Mouse (Mus musculus) limb, embryonic 12.5 days (tissue): ENCODE measurements around the gene Msi2. TPM values are rescaled to one million over a fixed set of nuclear protein-coding genes. Genes with fewer than 3 reads are reported as not detected.
A peak's percentile ranks its signal among the peaks of the same experiment; 100 is the strongest.

ENCODE experiments used
- ATAC-seq: fragments of 200-750 bp; cut with Nextera tagmentation; 2 replicates; pipeline ENCODE4 v1.8.0; 2017; ENCODE audit warnings: low read depth, moderate TSS enrichment; ENCODE audit not compliant: insufficient number of reproducible peaks, insufficient read depth, low FRiP score, low TSS enrichment
- H3K27ac ChIP-seq: fragments of 300-500 bp; sonication (generic); 2 replicates; pipeline ENCODE4 v1.5.1; 2016; ENCODE audit warnings: mild to moderate bottlenecking, moderate library complexity
- H3K27me3 ChIP-seq: fragments of 300-500 bp; sonication (generic); 2 replicates; pipeline ENCODE4 v1.6.1; 2016; ENCODE audit warnings: mild to moderate bottlenecking, moderate library complexity
- H3K36me3 ChIP-seq: fragments of 300-500 bp; sonication (generic); 2 replicates; pipeline ENCODE4 v1.6.1; 2016; ENCODE audit warnings: mild to moderate bottlenecking, moderate library complexity
- H3K4me1 ChIP-seq: fragments of 300-500 bp; sonication (generic); replicated peaks from 2 replicates; pipeline ENCODE4 v1.6.1; 2016
- H3K4me2 ChIP-seq: fragments of 300-500 bp; sonication (generic); 2 replicates; pipeline ENCODE4 v1.6.1; 2016; ENCODE audit warnings: mild to moderate bottlenecking, moderate library complexity
- H3K4me3 ChIP-seq: fragments of 300-500 bp; sonication (generic); replicated peaks from 2 replicates; pipeline ENCODE4 v1.5.1; 2016; ENCODE audit warnings: mild to moderate bottlenecking
- H3K9ac ChIP-seq: fragments of 300-500 bp; sonication (generic); replicated peaks from 2 replicates; pipeline ENCODE4 v1.6.1; 2016; ENCODE audit warnings: mild to moderate bottlenecking, moderate library complexity
- H3K9me3 ChIP-seq: fragments of 300-500 bp; sonication (generic); 2 replicates; pipeline ENCODE4 v1.6.1; 2016; ENCODE audit warnings: mild to moderate bottlenecking, moderate library complexity
- WGBS: fragments of 180-500 bp; shearing (Covaris S2); methylation state at CpG from one replicate; pipeline ENCODE4 v1.1.7; 2016; 5-methylcytosine and 5-hydroxymethylcytosine counted together
- polyA plus RNA-seq: library from polyadenylated mRNA; unstranded; fragments of >200 nt; fragmentation: Nextera tagmentation; extraction: Ambion mirVana; gene quantifications from 2 replicates; pipeline ENCODE4 v1.2.1, GENCODE M21; 2016

Gene Msi2
- polyA plus RNA-seq, 1 experiment from 2014 or later = 24.0 TPM

DNA sequence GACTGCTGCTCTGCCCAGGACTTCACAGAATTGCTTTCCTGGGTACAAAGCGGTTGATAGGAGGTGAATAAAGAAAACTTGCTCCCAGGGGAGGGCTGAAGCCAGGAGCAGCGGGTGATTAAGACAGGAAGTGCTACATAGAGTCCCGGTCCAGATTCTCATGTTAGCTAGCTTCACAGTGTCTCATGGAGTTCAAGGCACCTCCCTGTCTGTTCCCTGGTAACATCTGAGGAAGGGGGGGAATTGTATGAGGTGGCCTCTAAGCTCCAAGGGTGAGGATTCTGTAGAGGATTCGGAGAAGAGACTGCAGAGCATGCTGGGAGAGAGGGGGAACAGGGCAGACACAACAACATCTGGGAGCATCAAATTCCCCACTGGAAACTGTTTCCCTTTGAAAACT, 233.2 kb downstream of the Msi2 start:
- H3K9ac ChIP-seq = no peak overlapping the region
- no peaks in the 10 kb centered on the region for H3K27me3 ChIP-seq
- 48% methylated on average over 4 of the region's 4 CpGs for WGBS
- H3K36me3 ChIP-seq = no peaks in the 10 kb centered on the region; the same call in 1 of the 2 replicates
- peak overlapping the region; percentile 3; the same call in 1 of the 2 replicates for H3K4me2 ChIP-seq
- no peaks in the 10 kb centered on the region for H3K9me3 ChIP-seq
- H3K4me1 ChIP-seq = peaks cover 60% of the 10 kb centered on the region
- no peak overlapping the region for H3K4me3 ChIP-seq
- no peak for ATAC-seq
- H3K27ac ChIP-seq = peak overlapping the region; percentile 4; the same call in 1 of the 2 replicates

DNA sequence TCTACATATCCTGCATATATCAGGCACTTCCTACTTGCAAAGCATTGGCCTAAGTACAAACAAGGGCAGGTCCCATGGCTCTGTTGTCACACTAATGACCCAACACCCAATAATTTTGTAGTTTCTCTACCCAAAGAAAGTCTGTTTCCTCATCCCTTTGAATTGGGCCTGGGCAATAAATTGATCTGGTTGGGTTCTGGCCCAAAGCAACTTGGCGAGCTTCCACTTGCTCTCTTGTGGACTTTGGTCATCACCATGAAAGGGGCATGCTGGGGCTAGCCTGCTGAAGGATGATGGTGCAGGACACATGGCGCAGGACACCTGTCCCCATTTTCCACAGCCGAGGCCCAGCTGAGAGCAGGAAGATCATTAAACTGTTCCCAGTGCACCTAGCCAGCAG, 234.3 kb downstream of the Msi2 start:
- H3K9me3 ChIP-seq = no peaks in the 10 kb centered on the region
- no peak overlapping the region for H3K9ac ChIP-seq
- no peak overlapping the region for H3K4me3 ChIP-seq
- H3K36me3 ChIP-seq = peaks cover 4% of the 10 kb centered on the region
- ATAC-seq = no peak
- 92% methylated on average over 3 of the region's 3 CpGs for WGBS
- no peak overlapping the region for H3K4me2 ChIP-seq
- H3K4me1 ChIP-seq = peaks cover 55% of the 10 kb centered on the region
- H3K27me3 ChIP-seq = no peaks in the 10 kb centered on the region
- no peak overlapping the region for H3K27ac ChIP-seq

DNA sequence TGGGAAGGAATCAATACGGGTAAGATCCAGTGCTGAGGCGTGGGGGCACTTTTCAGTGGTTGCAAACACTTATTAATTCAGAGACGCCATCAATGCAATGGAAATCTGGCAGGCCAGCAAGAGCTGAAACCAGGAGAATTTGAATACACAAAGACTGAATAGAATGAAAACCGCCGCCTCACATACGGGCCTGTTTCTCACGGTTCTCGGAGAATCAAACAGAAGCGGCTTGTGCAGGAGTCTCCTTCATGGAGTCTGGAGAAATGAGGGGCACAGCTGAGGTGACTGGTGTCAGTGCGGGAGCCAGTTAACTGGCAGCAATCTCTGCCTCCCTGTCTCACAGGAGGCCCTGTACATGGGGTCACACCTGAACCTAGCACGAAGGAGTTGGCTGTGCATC, 235.7 kb downstream of the Msi2 start:
- Histone ChIP-seq H3K4me2 (no peak overlapping the region), H3K9ac (no peak overlapping the region), H3K4me3 (no peak overlapping the region), H3K36me3 (peaks cover 12% of the 10 kb centered on the region; the same call in 1 of the 2 replicates), H3K27me3 (no peaks in the 10 kb centered on the region), H3K27ac (no peak overlapping the region), H3K9me3 (no peaks in the 10 kb centered on the region), H3K4me1 (peaks cover 49% of the 10 kb centered on the region)
- 73% methylated on average over 11 of the region's 11 CpGs for WGBS
- no peak for ATAC-seq

DNA sequence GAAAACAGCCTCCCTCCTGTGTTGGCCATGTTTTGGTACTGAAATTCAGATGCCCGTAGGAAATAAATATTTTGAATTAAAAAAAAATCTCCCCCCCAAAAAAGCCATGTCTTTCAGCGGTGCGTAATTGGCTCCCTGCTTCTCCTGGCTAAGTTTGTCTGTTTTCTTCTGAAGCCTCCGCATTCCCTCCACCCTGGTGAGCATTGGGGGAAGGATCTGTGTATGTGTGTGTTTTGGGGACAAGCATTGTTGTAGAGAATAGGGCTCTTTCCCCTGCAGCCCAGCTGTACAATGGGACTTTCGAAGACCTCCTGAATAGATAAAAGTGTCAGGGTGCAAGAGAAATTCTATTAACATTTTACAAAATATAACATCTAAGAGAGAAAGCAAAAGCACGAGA, 236.1 kb downstream of the Msi2 start:
- no peak overlapping the region for H3K4me2 ChIP-seq
- no peak overlapping the region for H3K27ac ChIP-seq
- no peak overlapping the region for H3K4me3 ChIP-seq
- no peak for ATAC-seq
- no peaks in the 10 kb centered on the region for H3K9me3 ChIP-seq
- H3K36me3 ChIP-seq = peaks cover 12% of the 10 kb centered on the region; the same call in 1 of the 2 replicates
- no peak overlapping the region for H3K9ac ChIP-seq
- peaks cover 49% of the 10 kb centered on the region for H3K4me1 ChIP-seq
- WGBS = 79% methylated on average over 6 of the region's 6 CpGs
- no peaks in the 10 kb centered on the region for H3K27me3 ChIP-seq

DNA sequence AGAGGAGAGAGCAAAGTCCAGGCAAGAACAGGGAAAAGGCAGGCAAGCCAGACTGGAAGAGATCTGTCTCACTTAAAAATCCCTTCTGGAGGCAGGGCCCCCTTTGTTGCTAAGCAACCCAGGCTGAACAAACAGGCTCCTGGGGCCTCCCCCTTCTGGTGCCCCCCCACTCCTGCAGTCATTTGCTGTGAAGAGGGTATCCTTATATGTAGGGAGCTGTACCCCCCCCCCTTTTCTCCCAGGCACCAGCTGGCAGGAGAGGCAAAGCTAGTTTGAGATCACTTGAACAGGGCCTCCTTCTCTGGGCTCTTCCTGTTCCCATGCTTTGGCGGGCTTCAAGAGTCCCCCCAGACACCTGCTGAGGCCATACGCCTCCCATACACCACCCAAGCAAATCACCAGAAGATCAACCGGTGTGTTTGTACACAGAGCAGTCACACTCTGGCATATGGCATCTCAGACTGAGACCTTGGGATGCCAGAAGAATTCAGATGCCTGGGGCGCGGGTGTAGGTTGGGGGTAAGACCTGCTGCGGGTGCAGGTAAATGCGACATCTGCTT, 236.6 kb downstream of the Msi2 start:
- H3K9ac ChIP-seq = peak overlapping the region; percentile 4; the same call in 1 of the 2 replicates
- 0 out of 2 replicates have a peak overlapping the region, but pooled peaks have one; percentile 72 for H3K27ac ChIP-seq
- ATAC-seq = no peak
- peaks cover 12% of the 10 kb centered on the region; the same call in 1 of the 2 replicates for H3K36me3 ChIP-seq
- peak overlapping the region; percentile 3 for H3K4me2 ChIP-seq
- H3K4me3 ChIP-seq = no peak overlapping the region
- peaks cover 49% of the 10 kb centered on the region for H3K4me1 ChIP-seq
- no peaks in the 10 kb centered on the region for H3K9me3 ChIP-seq
- 62% methylated on average over 7 of the region's 7 CpGs for WGBS
- no peaks in the 10 kb centered on the region for H3K27me3 ChIP-seq

DNA sequence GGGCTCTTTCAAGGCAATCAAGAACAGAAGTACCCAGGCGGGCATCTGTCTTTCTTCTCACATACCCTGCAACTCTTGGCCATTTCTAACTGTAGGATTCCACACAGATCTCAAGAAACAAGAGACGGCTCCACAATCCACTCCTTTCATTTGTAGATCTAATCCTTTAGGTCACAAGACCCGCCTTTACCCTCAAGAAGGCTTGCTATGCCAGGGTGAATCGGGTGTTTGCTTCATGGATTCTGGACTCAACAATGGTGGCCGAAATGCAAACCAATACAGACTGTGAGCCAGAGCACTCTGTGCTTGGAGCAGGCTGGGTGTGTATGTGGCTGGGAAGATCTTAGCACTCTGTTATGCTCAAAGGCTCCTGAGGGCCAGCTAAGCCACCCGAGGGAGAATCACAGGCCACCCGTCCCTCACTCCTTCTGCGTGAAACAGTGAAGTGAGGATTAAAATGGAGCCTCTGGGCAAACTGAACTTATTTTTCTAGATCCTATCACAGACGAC, 237.2 kb downstream of the Msi2 start:
- Histone ChIP-seq H3K9ac (peak overlapping the region; percentile 4; the same call in 1 of the 2 replicates), H3K36me3 (peaks cover 12% of the 10 kb centered on the region; the same call in 1 of the 2 replicates), H3K27ac (peak overlapping the region; percentile 72; the same call in 1 of the 2 replicates), H3K4me1 (peaks cover 48% of the 10 kb centered on the region), H3K9me3 (no peaks in the 10 kb centered on the region), H3K27me3 (no peaks in the 10 kb centered on the region), H3K4me3 (no peak overlapping the region), H3K4me2 (peak overlapping the region; percentile 3; the same call in 1 of the 2 replicates)
- WGBS = 71% methylated on average over 9 of the region's 9 CpGs
- no peak for ATAC-seq

DNA sequence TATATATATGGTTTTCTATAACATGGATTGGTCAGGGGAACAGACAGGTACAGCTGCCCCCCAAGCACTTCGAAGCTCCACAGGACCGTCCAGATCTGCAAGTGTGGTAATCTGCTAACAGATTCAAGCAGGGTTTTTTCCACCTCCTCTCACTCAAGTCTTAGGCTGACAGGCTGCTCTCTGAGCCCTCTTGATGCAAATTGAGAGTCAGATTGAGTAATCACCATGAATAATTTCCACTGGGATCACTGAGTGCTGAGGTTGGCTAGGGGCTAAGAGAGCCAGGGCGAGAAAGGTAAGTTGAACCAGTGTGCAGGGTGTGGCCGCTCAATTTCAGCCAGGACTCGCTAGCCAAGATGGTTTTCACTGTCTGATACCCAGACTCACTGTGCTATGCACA, 238.8 kb downstream of the Msi2 start:
- no peak overlapping the region for H3K4me2 ChIP-seq
- no peak for ATAC-seq
- H3K4me1 ChIP-seq = peaks cover 36% of the 10 kb centered on the region
- no peak overlapping the region for H3K4me3 ChIP-seq
- 92% methylated on average over 5 of the region's 5 CpGs for WGBS
- H3K36me3 ChIP-seq = peaks cover 12% of the 10 kb centered on the region; the same call in 1 of the 2 replicates
- H3K27me3 ChIP-seq = peaks cover 4% of the 10 kb centered on the region; the same call in 1 of the 2 replicates
- H3K9ac ChIP-seq = no peak overlapping the region
- H3K27ac ChIP-seq = no peak overlapping the region
- no peaks in the 10 kb centered on the region for H3K9me3 ChIP-seq

DNA sequence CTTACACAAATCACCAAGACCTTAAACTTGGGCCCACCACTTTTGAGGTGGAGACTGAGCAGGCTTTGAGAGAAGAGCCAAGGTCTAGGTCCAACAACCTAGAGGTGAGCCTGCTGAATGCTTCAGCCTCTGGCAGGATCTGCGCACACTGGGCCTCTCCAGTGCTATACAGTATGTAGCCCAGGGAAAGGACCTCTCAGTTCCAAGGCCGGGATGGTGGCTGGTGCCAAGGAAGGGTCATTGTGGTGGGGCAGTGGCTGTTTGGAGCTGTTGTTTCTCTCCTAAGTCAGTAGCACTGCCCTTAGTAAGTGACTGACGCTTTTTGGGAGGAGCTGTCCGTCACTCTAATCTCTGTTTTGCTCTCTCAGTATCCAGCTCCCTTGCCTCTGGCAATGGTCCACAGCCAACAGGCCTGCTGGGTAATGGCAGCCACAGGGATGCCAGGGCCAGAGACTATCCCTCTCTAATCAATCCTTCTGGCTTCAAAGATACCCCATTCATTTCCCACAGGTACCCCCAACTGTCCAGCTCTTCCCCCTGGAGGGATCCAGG, 243.3 kb downstream of the Msi2 start:
- 74% methylated on average over 4 of the region's 4 CpGs for WGBS
- Histone ChIP-seq H3K36me3 (peaks cover 12% of the 10 kb centered on the region; the same call in 1 of the 2 replicates), H3K9ac (no peak overlapping the region), H3K4me2 (no peak overlapping the region), H3K27me3 (peaks cover 4% of the 10 kb centered on the region; the same call in 1 of the 2 replicates), H3K4me1 (peaks cover 47% of the 10 kb centered on the region), H3K4me3 (no peak overlapping the region), H3K9me3 (no peaks in the 10 kb centered on the region), H3K27ac (no peak overlapping the region)
- ATAC-seq = no peak

DNA sequence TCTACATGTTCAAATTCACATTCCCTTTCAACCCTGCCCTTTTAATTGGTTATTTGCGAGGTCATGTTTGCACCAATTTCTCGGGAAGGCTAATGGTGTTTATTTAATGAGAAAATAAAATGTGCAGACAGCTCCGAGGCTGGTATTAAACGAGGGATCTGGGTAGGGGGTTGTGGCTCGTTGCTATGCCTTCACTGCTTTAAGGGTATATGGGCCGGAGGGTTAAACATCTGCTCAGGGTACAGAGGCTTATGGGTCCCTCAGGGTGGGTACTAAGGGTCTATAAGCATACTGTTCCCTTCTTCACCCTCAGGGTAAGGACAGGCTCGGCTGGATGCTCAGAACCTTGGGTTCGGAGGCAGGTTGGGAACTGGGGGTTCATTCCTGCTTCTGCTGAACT, 245.6 kb downstream of the Msi2 start:
- ATAC-seq = no peak; the same call in 1 of the 2 replicates
- no peaks in the 10 kb centered on the region for H3K36me3 ChIP-seq
- H3K9me3 ChIP-seq = no peaks in the 10 kb centered on the region
- H3K27me3 ChIP-seq = peaks cover 4% of the 10 kb centered on the region; the same call in 1 of the 2 replicates
- WGBS = 32% methylated on average over 8 of the region's 8 CpGs
- H3K4me1 ChIP-seq = peaks cover 48% of the 10 kb centered on the region
- H3K27ac ChIP-seq = no peak overlapping the region
- H3K4me2 ChIP-seq = no peak overlapping the region; the same call in 1 of the 2 replicates
- H3K4me3 ChIP-seq = no peak overlapping the region
- H3K9ac ChIP-seq = no peak overlapping the region

DNA sequence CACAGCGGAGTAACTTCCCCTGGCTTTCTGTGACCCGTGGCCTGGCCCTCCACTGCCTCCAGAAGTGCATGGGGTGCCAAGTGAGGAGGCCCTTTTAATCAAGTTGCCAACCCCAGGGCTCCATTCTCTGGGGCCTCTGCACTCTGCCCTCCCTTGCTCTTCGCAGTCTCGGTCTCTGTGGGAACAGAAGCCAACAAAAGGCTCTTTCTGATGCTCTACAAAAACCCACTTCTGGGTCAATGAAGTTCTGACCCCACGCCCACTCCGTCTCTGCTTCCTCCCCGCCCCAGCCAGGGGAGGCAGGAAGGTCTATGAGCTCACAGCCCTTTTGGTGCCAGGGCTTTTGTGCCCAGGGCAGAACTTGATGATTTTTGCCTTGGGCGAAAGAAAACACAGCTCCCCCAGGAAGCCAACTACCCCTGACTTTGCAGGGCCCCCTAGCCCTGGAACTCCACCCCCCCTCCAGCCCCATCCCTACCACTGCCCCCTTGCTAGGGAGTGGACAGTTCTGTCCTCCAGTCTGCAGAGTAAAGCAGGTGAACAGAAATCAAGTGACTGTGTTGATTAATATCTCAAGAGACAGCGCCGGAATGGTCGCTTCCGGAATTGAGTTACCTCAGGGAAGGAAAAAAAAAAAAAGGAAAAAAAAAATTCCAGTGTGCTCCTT, 246.2 kb downstream of the Msi2 start:
- H3K36me3 ChIP-seq = no peaks in the 10 kb centered on the region
- H3K4me1 ChIP-seq = peaks cover 51% of the 10 kb centered on the region
- 0 out of 2 replicates have a peak overlapping the region, but pooled peaks have one; percentile 17 for H3K27ac ChIP-seq
- peaks cover 4% of the 10 kb centered on the region; the same call in 1 of the 2 replicates for H3K27me3 ChIP-seq
- 65% methylated on average over 12 of the region's 12 CpGs for WGBS
- H3K9ac ChIP-seq = no peak overlapping the region
- no peak overlapping the region for H3K4me2 ChIP-seq
- H3K4me3 ChIP-seq = no peak overlapping the region
- ATAC-seq = no peak
- no peaks in the 10 kb centered on the region for H3K9me3 ChIP-seq

DNA sequence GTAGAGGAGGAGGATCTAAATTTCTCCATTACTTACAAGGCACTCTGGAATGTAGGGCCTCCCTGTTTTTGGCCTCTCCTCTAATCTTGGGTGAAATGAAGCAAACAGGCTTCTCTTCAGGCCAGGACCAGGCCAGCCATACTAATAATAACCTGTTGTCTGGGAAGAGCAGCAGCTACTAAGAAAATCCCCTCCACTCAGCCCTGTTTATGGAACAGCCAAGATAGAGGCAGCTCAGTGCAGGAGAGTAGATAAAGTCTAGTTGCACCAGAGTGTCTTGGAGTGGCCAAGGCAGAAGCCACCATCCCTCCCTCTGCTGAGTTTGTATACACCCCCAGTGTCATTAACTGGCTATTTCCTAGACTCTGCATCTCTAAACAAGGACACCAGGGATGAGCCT, 247.7 kb downstream of the Msi2 start:
- peaks cover 61% of the 10 kb centered on the region for H3K4me1 ChIP-seq
- ATAC-seq = no peak
- H3K36me3 ChIP-seq = no peaks in the 10 kb centered on the region
- H3K27me3 ChIP-seq = peaks cover 4% of the 10 kb centered on the region; the same call in 1 of the 2 replicates
- no peak overlapping the region for H3K4me2 ChIP-seq
- no peak overlapping the region for H3K27ac ChIP-seq
- no peaks in the 10 kb centered on the region for H3K9me3 ChIP-seq
- no peak overlapping the region for H3K9ac ChIP-seq
- no peak overlapping the region for H3K4me3 ChIP-seq
